Mouse (Mus musculus) cortical plate, adult 2 months (tissue): ENCODE measurements around the gene Lypd5.

ENCODE experiments used
- CTCF ChIP-seq: fragments of 200-500 bp; IDR thresholded peaks from 2 replicates; pipeline ENCODE4 v1.5.1; 2011; ENCODE audit warnings: mild to moderate bottlenecking, control low read depth, low read length; ENCODE audit not compliant: insufficient read depth; ENCODE audit errors: extremely low read depth
- POLR2A ChIP-seq: fragments of 200-500 bp; IDR thresholded peaks from 2 replicates; pipeline ENCODE4 v1.6.1; 2011; ENCODE audit warnings: mild to moderate bottlenecking, low read length, control low read depth; ENCODE audit not compliant: insufficient read depth; ENCODE audit errors: extremely low read depth

DNA sequence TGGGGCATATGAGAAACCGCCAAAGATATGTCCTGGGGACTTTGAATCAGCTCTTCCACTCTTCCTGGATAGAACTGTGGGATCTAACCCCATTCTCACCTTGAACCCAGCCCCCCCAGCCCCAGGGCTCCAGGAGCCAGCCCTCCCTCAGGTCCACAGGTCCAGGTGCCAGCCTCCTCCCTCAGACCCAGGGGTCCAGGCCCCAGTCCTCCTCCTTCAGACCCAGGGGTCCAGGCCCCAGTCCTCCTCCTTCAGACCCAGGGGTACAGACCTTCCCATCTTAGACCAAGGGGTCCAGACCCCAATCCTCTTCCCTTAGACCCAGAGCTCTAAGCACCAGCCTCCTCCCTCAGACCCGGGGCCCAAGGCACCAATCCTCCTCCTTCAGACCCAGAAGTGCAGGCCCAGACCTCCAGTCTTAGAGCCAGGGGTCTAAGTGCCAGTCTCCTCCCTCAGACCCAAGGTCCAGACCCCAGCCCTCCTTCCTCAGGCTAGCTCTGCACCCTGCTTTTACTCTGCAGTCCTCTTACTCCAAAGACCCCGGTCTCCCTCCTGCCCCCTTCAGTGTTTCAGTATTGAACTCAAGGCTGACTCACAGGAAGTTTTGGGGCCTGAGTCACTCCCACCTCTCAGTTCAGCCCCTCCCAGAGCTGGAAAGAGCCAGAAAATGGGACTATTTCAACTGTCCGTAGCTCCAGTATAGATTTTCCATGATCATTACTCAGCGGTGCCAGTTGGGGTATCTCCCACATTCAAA is 16.4 kb downstream of the Lypd5 start:
- TF ChIP-seq CTCF (no peak), POLR2A (no peak)
